Mouse (Mus musculus) urinary bladder, postnatal 14 days (tissue): ENCODE results near the gene Ifi204.
"Not testable (repeated sequence)": the region's sequence is repeated elsewhere in the genome, so short reads cannot be mapped to it uniquely, and the experiment has no call there.

ENCODE experiments used
- DNase-seq: peaks from one replicate; pipeline ENCODE4 v3.0.0; 2021; ENCODE audit warnings: low spot score

Ifi204 gene

DNA sequence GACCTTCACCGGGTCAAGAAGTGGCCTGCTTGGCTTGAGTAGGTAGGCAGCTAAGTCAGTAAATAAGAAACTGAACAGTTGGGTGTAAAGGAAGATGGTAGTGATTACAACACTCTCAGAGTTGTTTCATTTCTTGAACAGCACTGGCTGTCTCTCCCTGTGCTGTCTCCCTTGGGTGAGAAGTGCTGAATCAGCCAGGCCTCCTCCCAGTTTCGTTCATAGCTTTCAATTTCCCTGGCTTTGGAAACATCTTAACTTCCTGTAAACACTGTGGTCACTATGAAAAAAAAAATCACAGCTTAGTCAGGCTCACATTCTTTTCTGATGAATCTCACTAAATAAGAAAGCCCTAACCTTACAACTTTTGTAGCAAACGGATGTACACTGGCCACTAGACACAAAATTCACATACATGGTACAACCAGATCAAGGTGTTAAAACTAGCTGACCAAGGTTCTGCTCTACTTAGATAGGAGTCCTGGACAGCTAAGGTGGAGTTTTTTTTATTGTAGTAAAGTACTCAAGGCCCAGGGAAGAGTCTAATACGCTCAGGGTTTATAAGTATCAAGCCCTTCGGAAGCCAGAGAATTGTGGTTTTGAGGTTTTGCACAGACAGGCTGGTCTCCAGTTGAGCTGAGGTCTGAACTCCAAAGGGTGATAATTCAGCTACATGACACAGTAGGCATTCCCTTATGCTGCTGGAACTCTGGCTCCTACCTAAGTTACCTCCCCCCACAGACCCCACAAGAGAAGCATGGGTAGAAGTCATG lies at the start of gene Ifi204:
Gene Ifi204, minus strand, starts transcription at position 96 of the 770 bp plus-strand sequence.
- peak; percentile 24 for DNase-seq

- DNase-seq = not testable (repeated sequence)
Observed at GRCm38 (mm10) chr1:173809294-173809693, 42.6 kb upstream of the Ifi204 start.

DNA sequence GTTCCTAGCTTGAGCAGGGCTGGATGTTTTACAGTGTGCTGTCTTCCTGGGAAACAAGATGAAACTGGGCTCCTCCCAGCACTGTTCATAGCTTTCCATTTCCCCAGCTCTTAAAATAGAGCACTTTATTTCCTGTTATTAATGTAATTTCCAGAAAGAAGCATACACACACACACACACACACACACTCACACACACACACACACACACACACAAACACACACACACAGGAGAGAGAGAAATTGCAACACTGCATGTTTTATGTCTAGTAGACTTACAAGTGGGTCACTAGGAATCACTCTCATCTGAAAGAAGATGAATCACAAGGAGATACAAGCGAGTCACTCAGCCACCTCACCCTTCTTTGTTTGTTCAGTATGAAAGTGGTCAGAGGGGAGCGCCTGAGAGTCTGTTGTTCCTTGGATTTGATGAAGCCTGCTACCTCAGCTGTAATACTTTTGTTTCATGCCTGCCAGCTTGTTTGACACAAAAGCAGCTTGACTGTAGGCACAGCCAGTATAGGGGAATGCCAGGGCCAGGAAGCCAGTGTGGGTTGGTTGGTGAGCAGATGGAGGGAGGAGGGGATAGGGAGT lies 36.0 kb upstream of the Ifi204 start:
- not testable (repeated sequence) for DNase-seq

GRCm38 (mm10) chr1:173802207-173802606 lies 35.5 kb upstream of the Ifi204 start:
- not testable (repeated sequence) for DNase-seq

GRCm38 (mm10) chr1:173801791-173802190 lies 35.0 kb upstream of the Ifi204 start:
- not testable (repeated sequence) for DNase-seq

GRCm38 (mm10) chr1:173773457-173773856 lies 6.7 kb upstream of the Ifi204 start:
- DNase-seq = not testable (repeated sequence)

GRCm38 (mm10) chr1:173760032-173760431 lies 6.7 kb downstream of the Ifi204 start:
- not testable (repeated sequence) for DNase-seq

DNA sequence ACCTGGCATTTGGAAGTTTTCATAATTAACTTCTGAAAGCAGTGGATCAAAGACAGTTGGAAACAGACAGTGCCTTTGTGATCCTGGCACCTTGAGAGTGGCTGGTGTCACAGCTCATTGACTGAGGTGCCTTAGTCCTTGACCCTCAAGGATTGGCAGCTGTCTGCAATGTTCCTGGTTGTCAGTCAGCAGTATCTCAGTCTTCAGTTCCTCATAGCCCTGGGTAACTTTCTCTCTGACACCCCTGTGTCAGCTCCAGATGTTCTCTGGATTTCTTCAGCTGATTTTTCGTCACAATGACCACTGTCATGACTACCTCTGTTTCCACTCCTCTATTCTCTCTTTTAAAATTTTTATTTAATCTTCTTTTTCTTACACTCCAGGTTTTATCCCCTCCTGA lies 24.5 kb downstream of the Ifi204 start:
- no peak for DNase-seq

- no peak for DNase-seq
Observed at GRCm38 (mm10) chr1:173741656-173742055, 25.1 kb downstream of the Ifi204 start, which contains the start of gene Ifi207. Ifi207 (minus strand) TSS chr1:173741747.

DNA sequence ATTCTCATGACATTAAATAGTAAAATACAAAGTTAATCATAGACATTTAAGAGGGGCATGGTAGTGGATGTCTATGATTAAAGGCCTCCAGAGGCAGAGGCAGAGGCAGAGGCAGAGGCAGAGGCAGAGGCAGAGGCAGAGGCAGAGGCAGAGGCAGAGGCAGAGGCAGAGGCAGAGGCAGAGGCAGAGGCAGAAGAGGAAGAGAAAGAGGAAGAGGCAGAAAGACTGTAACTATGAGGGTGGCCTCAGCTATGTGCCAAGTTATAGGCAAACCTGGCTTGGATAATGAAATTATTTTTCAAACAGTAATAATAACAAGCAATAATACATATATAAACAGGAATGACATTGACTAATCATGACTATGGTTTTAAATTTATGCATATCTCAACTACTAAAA lies 26.2 kb downstream of the Ifi204 start:
- no peak for DNase-seq

DNA sequence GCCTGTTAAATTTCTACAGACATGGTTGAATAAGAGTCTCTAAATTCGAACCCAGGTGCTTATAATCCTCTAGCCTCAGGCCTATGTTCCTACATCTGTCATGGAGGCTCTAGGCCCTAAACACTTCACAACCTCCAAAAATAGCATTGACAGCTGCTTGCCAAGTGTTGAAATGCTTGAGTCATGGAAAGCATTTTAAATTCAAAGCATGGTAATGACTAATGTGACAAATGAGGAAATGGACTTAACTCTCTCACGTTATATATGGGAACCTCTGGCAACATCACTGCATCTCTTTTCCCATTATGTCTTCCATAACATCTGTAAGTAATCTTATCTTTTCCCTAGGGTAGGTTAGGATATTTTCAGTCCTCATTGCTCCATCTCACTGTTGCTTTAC lies 29.8 kb downstream of the Ifi204 start:
- DNase-seq = no peak

- DNase-seq = not testable (repeated sequence)
Observed at GRCm38 (mm10) chr1:173735015-173735414, 31.7 kb downstream of the Ifi204 start.

GRCm38 (mm10) chr1:173733219-173733618 lies 33.5 kb downstream of the Ifi204 start:
- no peak for DNase-seq
